Mouse (Mus musculus) kidney, embryonic 14.5 days (tissue): ENCODE measurements around the gene Mindy3. TPM values are rescaled to one million over a fixed set of nuclear protein-coding genes. Genes with fewer than 3 reads are reported as not detected.

Experiments
- ATAC-seq: fragments of 200-750 bp; cut with Nextera tagmentation; 2 replicates; pipeline ENCODE4 v1.8.0; 2017; ENCODE audit warnings: moderate number of reproducible peaks, mild to moderate bottlenecking, moderate TSS enrichment, moderate library complexity; ENCODE audit not compliant: low FRiP score, low TSS enrichment
- H3K27ac ChIP-seq: fragments of 300-500 bp; sonication (generic); 2 replicates; pipeline ENCODE4 v1.5.1; 2014; ENCODE audit warnings: low read depth, mild to moderate bottlenecking, low read length, moderate library complexity, mixed read lengths
- H3K27me3 ChIP-seq: fragments of 300-500 bp; sonication (generic); 2 replicates; pipeline ENCODE4 v1.6.1; 2014; ENCODE audit warnings: mild to moderate bottlenecking, low read length; ENCODE audit not compliant: control insufficient read depth, insufficient read depth
- H3K36me3 ChIP-seq: fragments of 300-500 bp; sonication (generic); 2 replicates; pipeline ENCODE4 v1.6.1; 2014; ENCODE audit warnings: low read length, mixed read lengths; ENCODE audit not compliant: control insufficient read depth, insufficient read depth
- H3K4me1 ChIP-seq: fragments of 300-500 bp; sonication (generic); 2 replicates; pipeline ENCODE4 v1.6.1; 2014; ENCODE audit warnings: low read length, mixed read lengths; ENCODE audit not compliant: control insufficient read depth, insufficient read depth
- H3K4me2 ChIP-seq: fragments of 300-500 bp; sonication (generic); replicated peaks from 2 replicates; pipeline ENCODE4 v1.6.1; 2014; ENCODE audit warnings: low read depth, mild to moderate bottlenecking, low read length
- H3K4me3 ChIP-seq: fragments of 300-500 bp; sonication (generic); 2 replicates; pipeline ENCODE4 v1.5.1; 2014; ENCODE audit warnings: mild to moderate bottlenecking, low read length
- H3K9ac ChIP-seq: fragments of 300-500 bp; sonication (generic); 2 replicates; pipeline ENCODE4 v1.6.1; 2014; ENCODE audit warnings: low read depth, mild to moderate bottlenecking, low read length, moderate library complexity
- H3K9me3 ChIP-seq: fragments of 300-500 bp; sonication (generic); 2 replicates; pipeline ENCODE4 v1.6.1; 2016; ENCODE audit warnings: low read length; ENCODE audit not compliant: control insufficient read depth
- WGBS: fragments of 180-500 bp; shearing (Covaris S2); extraction: QIAGEN DNeasy Blood & Tissue Kit; methylation state at CpG from one replicate; pipeline ENCODE4 v1.1.7; 2014; 5-methylcytosine and 5-hydroxymethylcytosine counted together
- polyA plus RNA-seq: library from polyadenylated mRNA; unstranded; fragments of >200 nt; fragmentation: Nextera tagmentation; extraction: Ambion mirVana; gene quantifications from 2 replicates; pipeline ENCODE4 v1.2.1, GENCODE M21; 2014

Mindy3 gene
- polyA plus RNA-seq, 1 experiment from 2014 or later = 41.9 TPM

- Histone ChIP-seq H3K36me3 (no peaks in the 10 kb centered on the region), H3K27me3 (no peaks in the 10 kb centered on the region), H3K4me3 (peak overlapping the region; percentile 53), H3K9ac (peak overlapping the region; percentile 68), H3K4me2 (peak overlapping the region; percentile 73), H3K9me3 (no peaks in the 10 kb centered on the region), H3K27ac (peak overlapping the region; percentile 18; the same call in 1 of the 2 replicates), H3K4me1 (peaks cover 9% of the 10 kb centered on the region; the same call in 1 of the 2 replicates)
- peak; percentile 82 for ATAC-seq
- WGBS = under 1% methylated on average over 40 of the region's 40 CpGs
Observed at GRCm38 (mm10) chr2:12418534-12419261, 572 bp downstream of the Mindy3 start.

- H3K27me3 ChIP-seq = no peaks in the 10 kb centered on the region
- no peaks in the 10 kb centered on the region for H3K36me3 ChIP-seq
- no peaks in the 10 kb centered on the region for H3K9me3 ChIP-seq
- H3K4me1 ChIP-seq = peaks cover 9% of the 10 kb centered on the region; the same call in 1 of the 2 replicates
- no peak overlapping the region for H3K27ac ChIP-seq
- WGBS = 50% methylated on average over 8 of the region's 8 CpGs
- peak overlapping the region; percentile 68 for H3K9ac ChIP-seq
- no peak for ATAC-seq
- peak overlapping the region; percentile 53 for H3K4me3 ChIP-seq
- H3K4me2 ChIP-seq = peak overlapping the region; percentile 73
Observed at GRCm38 (mm10) chr2:12418121-12418520, 1.1 kb downstream of the Mindy3 start.

- H3K4me3 ChIP-seq = no peak overlapping the region
- H3K27me3 ChIP-seq = no peaks in the 10 kb centered on the region
- no peaks in the 10 kb centered on the region for H3K36me3 ChIP-seq
- no peak for ATAC-seq
- H3K9me3 ChIP-seq = no peaks in the 10 kb centered on the region
- WGBS = 94% methylated on average over 2 of the region's 2 CpGs
- H3K9ac ChIP-seq = no peak overlapping the region
- no peak overlapping the region for H3K27ac ChIP-seq
- no peak overlapping the region for H3K4me2 ChIP-seq
- no peaks in the 10 kb centered on the region for H3K4me1 ChIP-seq
Observed at GRCm38 (mm10) chr2:12412309-12412708, 7.0 kb downstream of the Mindy3 start.

GRCm38 (mm10) chr2:12411129-12411528, 8.1 kb downstream of the Mindy3 start:
- Histone ChIP-seq H3K27ac (no peak overlapping the region), H3K9me3 (no peaks in the 10 kb centered on the region), H3K36me3 (no peaks in the 10 kb centered on the region), H3K27me3 (no peaks in the 10 kb centered on the region), H3K4me1 (no peaks in the 10 kb centered on the region), H3K4me3 (no peak overlapping the region), H3K9ac (no peak overlapping the region), H3K4me2 (no peak overlapping the region)
- 8% methylated on average over 2 of the region's 2 CpGs for WGBS
- peak; percentile 87 for ATAC-seq

GRCm38 (mm10) chr2:12406737-12407136, 12.5 kb downstream of the Mindy3 start:
- no peak for ATAC-seq
- H3K27ac ChIP-seq = no peak overlapping the region
- no peak overlapping the region for H3K4me2 ChIP-seq
- H3K27me3 ChIP-seq = no peaks in the 10 kb centered on the region
- H3K36me3 ChIP-seq = peaks cover 3% of the 10 kb centered on the region; the same call in 1 of the 2 replicates
- H3K9me3 ChIP-seq = no peaks in the 10 kb centered on the region
- H3K9ac ChIP-seq = no peak overlapping the region
- WGBS = 91% methylated on average over 2 of the region's 2 CpGs
- H3K4me1 ChIP-seq = no peaks in the 10 kb centered on the region
- H3K4me3 ChIP-seq = no peak overlapping the region

GRCm38 (mm10) chr2:12402469-12402868, 16.8 kb downstream of the Mindy3 start:
- no peak overlapping the region for H3K4me2 ChIP-seq
- H3K4me3 ChIP-seq = no peak overlapping the region
- no peak overlapping the region for H3K27ac ChIP-seq
- no peaks in the 10 kb centered on the region for H3K4me1 ChIP-seq
- no peak for ATAC-seq
- H3K9me3 ChIP-seq = no peaks in the 10 kb centered on the region
- H3K36me3 ChIP-seq = peaks cover 3% of the 10 kb centered on the region; the same call in 1 of the 2 replicates
- 83% methylated on average over 3 of the region's 3 CpGs for WGBS
- H3K9ac ChIP-seq = no peak overlapping the region
- H3K27me3 ChIP-seq = no peaks in the 10 kb centered on the region

GRCm38 (mm10) chr2:12401137-12401536, 18.1 kb downstream of the Mindy3 start:
- no peak overlapping the region for H3K4me3 ChIP-seq
- no peaks in the 10 kb centered on the region for H3K4me1 ChIP-seq
- no peak overlapping the region for H3K9ac ChIP-seq
- 94% methylated on average over 1 of the region's 1 CpGs for WGBS
- no peaks in the 10 kb centered on the region for H3K9me3 ChIP-seq
- no peaks in the 10 kb centered on the region for H3K27me3 ChIP-seq
- no peak overlapping the region for H3K4me2 ChIP-seq
- H3K27ac ChIP-seq = no peak overlapping the region
- H3K36me3 ChIP-seq = peaks cover 3% of the 10 kb centered on the region; the same call in 1 of the 2 replicates
- no peak for ATAC-seq

- no peak overlapping the region for H3K27ac ChIP-seq
- 57% methylated on average over 1 of the region's 1 CpGs for WGBS
- no peaks in the 10 kb centered on the region for H3K27me3 ChIP-seq
- no peaks in the 10 kb centered on the region for H3K4me1 ChIP-seq
- no peaks in the 10 kb centered on the region for H3K9me3 ChIP-seq
- peak; percentile 55; the same call in 1 of the 2 replicates for ATAC-seq
- H3K9ac ChIP-seq = no peak overlapping the region
- H3K4me3 ChIP-seq = no peak overlapping the region
- H3K4me2 ChIP-seq = no peak overlapping the region
- H3K36me3 ChIP-seq = peaks cover 4% of the 10 kb centered on the region; the same call in 1 of the 2 replicates
Observed at GRCm38 (mm10) chr2:12389028-12389427, 30.2 kb downstream of the Mindy3 start.

- WGBS = 93% methylated on average over 4 of the region's 4 CpGs
- Histone ChIP-seq H3K4me3 (no peak overlapping the region), H3K4me1 (no peaks in the 10 kb centered on the region), H3K9ac (no peak overlapping the region), H3K36me3 (peaks cover 4% of the 10 kb centered on the region; the same call in 1 of the 2 replicates), H3K27me3 (no peaks in the 10 kb centered on the region), H3K4me2 (no peak overlapping the region), H3K9me3 (no peaks in the 10 kb centered on the region), H3K27ac (no peak overlapping the region)
- no peak for ATAC-seq
Observed at GRCm38 (mm10) chr2:12388569-12388968, 30.7 kb downstream of the Mindy3 start.
